In the genomic region with DNA sequence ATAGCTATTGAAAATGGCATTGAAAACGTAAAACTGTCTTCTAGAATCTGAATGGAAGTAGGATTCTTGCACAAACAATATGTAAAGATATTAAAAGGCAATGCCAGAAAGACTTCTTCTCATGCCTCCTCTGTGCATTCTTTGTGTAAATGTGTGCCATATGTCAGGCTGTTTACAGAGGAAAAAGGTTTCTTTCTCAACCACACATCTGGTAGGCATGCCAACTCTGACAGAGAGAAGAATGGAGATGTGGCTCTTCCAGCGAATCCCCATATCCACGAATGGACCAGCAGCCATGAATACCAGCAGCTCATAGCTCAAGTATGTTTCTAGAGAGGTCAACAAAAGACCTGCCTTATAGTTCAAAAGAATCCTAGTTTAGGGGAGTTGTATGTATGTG, we compare ENCODE assay signal across 27 mouse cellular contexts.
"Had no signal": no experiment of that assay in that cellular context is flagged by ENCODE, and none has a peak within 500 bp of the region (broad histone marks: within the 10 kb centered on the region; RNA-seq: fewer than 3 reads in every experiment).

No protein-coding gene starts in this region.

- H3K27me3 ChIP-seq: heart, embryonic 13.5 days; heart, embryonic 15.5 days; hindbrain, embryonic 12.5 days; intestine, embryonic 15.5 days; limb, embryonic 13.5 days; limb, embryonic 15.5 days; liver, embryonic 12.5 days had no signal

- H3K9me3 ChIP-seq: heart, embryonic 13.5 days; heart, embryonic 15.5 days; hindbrain, embryonic 10.5 days; hindbrain, embryonic 12.5 days; intestine, embryonic 15.5 days; limb, embryonic 13.5 days; limb, embryonic 15.5 days; liver, embryonic 12.5 days had no signal

- H3K4me3 ChIP-seq: gastrocnemius, adult 2 months; heart, adult 2 months; heart, embryonic 13.5 days; heart, embryonic 15.5 days; hindbrain, embryonic 10.5 days; hindbrain, embryonic 12.5 days; intestine, embryonic 15.5 days; left cerebral cortex, adult 2 months; limb, embryonic 13.5 days; limb, embryonic 15.5 days; liver, embryonic 12.5 days had no signal

- H3K4me1 ChIP-seq: hindbrain, embryonic 10.5 days; hindbrain, embryonic 12.5 days; intestine, embryonic 15.5 days; limb, embryonic 13.5 days; liver, embryonic 12.5 days had no signal

- ATAC-seq: hindbrain, embryonic 16.5 days; inflammation-experienced regulatory T-cells, adult 6 months; intestine, embryonic 15.5 days; intestine, postnatal 0 days; liver, embryonic 12.5 days had no signal

- H3K4me2 ChIP-seq: heart, embryonic 11.5 days; heart, embryonic 13.5 days; heart, embryonic 15.5 days; hindbrain, embryonic 12.5 days; hindbrain, embryonic 14.5 days; intestine, embryonic 15.5 days; limb, embryonic 13.5 days; limb, embryonic 15.5 days; liver, embryonic 12.5 days had no signal

- H3K27ac ChIP-seq: gastrocnemius, adult 2 months; heart, adult 2 months; hindbrain, embryonic 10.5 days; hindbrain, embryonic 12.5 days; hindbrain, embryonic 14.5 days; intestine, embryonic 15.5 days; left cerebral cortex, adult 2 months; limb, embryonic 13.5 days; liver, embryonic 12.5 days; liver, embryonic 14.5 days had no signal

- H3K9ac ChIP-seq: heart, embryonic 13.5 days; heart, embryonic 15.5 days; hindbrain, embryonic 12.5 days; hindbrain, embryonic 14.5 days; intestine, embryonic 15.5 days; limb, embryonic 13.5 days; limb, embryonic 15.5 days; liver, embryonic 12.5 days; liver, embryonic 14.5 days had no signal

- H3K36me3 ChIP-seq: heart, embryonic 13.5 days; heart, embryonic 15.5 days; hindbrain, embryonic 10.5 days; hindbrain, embryonic 12.5 days; intestine, embryonic 15.5 days; limb, embryonic 13.5 days; limb, embryonic 15.5 days; liver, embryonic 12.5 days had no signal

- DNase-seq: gastrocnemius, adult 2 months; gastrocnemius, postnatal 10 days; gastrocnemius, postnatal 25 days; heart, adult 2 months; heart, postnatal 14 days; heart, postnatal 4 days; kidney, adult 18-20 months; kidney, adult 8-10 months; kidney, postnatal 10 days; kidney, postnatal 25 days; kidney, postnatal 4 days; lung, adult 18-20 months had no signal
